Mouse (Mus musculus): ENCODE data around the gene Larp4. TPM values are rescaled to one million over a fixed set of nuclear protein-coding genes. Genes with fewer than 3 reads are reported as not detected.

Gene Larp4
- polyA plus RNA-seq, 1 experiment from 2014 or later, result 25.0 TPM

DNA sequence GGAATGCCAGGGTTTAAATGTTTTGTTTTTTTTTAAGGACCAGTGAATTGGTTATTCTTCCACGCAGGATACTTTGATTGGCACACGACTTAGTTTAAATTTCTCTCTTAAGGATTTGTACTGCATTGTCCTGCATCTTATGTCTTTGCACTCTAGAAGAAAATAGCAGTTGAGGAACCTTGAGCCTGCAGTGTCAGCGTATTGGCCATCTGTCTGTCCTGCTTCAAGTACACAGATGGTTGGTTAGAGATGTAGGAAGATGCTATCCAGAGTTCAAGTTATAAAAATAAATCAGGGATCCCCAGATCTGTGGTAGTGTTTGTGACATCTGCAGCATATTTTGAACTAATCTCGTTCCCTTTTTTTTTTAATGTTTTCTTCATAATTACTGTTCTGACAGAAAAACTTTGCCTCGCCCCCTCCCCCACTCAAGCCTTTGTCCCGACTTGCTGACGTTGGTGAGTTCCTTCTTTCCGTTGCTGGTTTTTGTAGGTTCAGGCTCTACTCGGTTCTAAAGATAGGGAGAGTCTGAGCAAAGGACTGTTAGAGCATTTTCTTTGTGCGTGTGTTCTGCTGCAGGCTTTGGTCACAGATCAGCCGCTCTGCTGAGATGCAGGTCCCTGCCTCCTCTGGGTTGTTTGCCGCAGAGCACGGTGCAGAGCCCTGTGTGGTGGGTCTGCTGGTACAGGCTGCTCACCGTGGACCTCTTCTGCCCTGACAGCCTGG is 70.8 kb downstream of the Larp4 start:
- Histone ChIP-seq H3K4me2 (replicated peaks) (peak overlapping the region; percentile 62; the same call in 1 of the 2 replicates), H3K36me3 (no peaks in the 10 kb centered on the region), H3K27me3 (no peaks in the 10 kb centered on the region), H3K9me3 (replicated peaks) (no peaks in the 10 kb centered on the region), H3K4me1 (peaks cover 38% of the 10 kb centered on the region), H3K4me3 (replicated peaks) (peak overlapping the region; percentile 8; the same call in 1 of the 2 replicates), H3K27ac (replicated peaks) (no peak overlapping the region), H3K9ac (no peak overlapping the region)
- no peak for ATAC-seq (ENCODE audit: insufficient number of reproducible peaks, low FRiP score, low TSS enrichment, low read depth)
- 30% methylated on average over 14 of the region's 14 CpGs for WGBS

- H3K27me3 ChIP-seq, result no peaks in the 10 kb centered on the region
- H3K27ac ChIP-seq (replicated peaks), result peak overlapping the region; percentile 61
- no peak overlapping the region for H3K9ac ChIP-seq
- peaks cover 43% of the 10 kb centered on the region for H3K4me1 ChIP-seq
- 44% methylated on average over 10 of the region's 10 CpGs for WGBS
- no peaks in the 10 kb centered on the region for H3K36me3 ChIP-seq
- 0 out of 2 replicates have a peak overlapping the region, but pooled peaks have one; percentile 6 for H3K4me3 ChIP-seq (replicated peaks)
- H3K4me2 ChIP-seq (replicated peaks), result peak overlapping the region; percentile 62
- ATAC-seq (ENCODE audit: insufficient number of reproducible peaks, low FRiP score, low TSS enrichment, low read depth), result no peak
- no peaks in the 10 kb centered on the region for H3K9me3 ChIP-seq (replicated peaks)
Measured at GRCm38 (mm10) chr15:100041267-100042047, 71.6 kb downstream of the Larp4 start.

DNA sequence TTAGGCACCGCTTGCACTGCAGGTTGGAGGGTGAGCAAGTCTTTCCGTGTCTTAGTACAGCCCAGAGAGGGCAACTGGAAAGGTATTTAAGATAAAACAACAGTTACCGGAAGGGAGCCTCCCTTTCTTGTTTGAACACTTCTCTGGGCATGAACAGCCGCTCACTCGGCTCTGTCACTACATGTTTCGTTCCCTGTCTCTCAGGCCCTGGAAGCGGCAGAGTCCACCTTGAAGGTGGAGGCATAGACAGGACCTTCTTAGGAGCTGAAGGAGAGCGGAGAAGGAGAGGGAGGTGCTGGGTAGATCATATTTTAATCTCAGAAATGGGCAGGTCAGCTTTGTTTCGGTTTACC is 72.2 kb downstream of the Larp4 start:
- Histone ChIP-seq H3K4me3 (replicated peaks) (no peak overlapping the region), H3K9me3 (replicated peaks) (no peaks in the 10 kb centered on the region), H3K4me2 (replicated peaks) (peak overlapping the region; percentile 27), H3K27me3 (no peaks in the 10 kb centered on the region), H3K4me1 (peaks cover 43% of the 10 kb centered on the region), H3K27ac (replicated peaks) (peak overlapping the region; percentile 61), H3K36me3 (peaks cover 2% of the 10 kb centered on the region; the same call in 1 of the 2 replicates), H3K9ac (no peak overlapping the region)
- 73% methylated on average over 9 of the region's 9 CpGs for WGBS
- no peak for ATAC-seq (ENCODE audit: insufficient number of reproducible peaks, low FRiP score, low TSS enrichment, low read depth)

DNA sequence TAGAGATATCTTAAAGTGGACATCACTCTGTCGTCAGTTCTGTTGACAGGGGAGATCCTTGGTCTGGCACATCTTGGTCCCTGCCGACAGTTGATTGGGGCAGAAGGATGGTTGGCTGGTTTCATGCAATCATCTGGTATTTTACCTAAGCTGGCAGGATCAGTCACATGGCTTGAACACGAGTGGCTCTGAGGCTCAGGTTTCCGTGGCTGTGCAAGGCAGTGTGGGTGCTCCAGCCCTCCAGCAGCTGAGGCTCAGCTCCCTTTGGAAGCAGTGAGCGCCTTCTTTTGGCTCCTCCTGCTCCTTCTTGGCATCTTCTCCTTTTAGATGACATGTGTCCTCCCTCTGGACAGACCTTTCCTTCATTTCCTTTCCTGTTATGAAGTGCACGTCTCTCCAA is 75.7 kb downstream of the Larp4 start:
- Histone ChIP-seq H3K9ac (no peak overlapping the region), H3K4me3 (replicated peaks) (no peak overlapping the region), H3K4me2 (replicated peaks) (no peak overlapping the region), H3K27ac (replicated peaks) (0 out of 2 replicates have a peak overlapping the region, but pooled peaks have one; percentile 2), H3K4me1 (peaks cover 36% of the 10 kb centered on the region), H3K36me3 (peaks cover 8% of the 10 kb centered on the region; the same call in 1 of the 2 replicates), H3K27me3 (no peaks in the 10 kb centered on the region), H3K9me3 (replicated peaks) (no peaks in the 10 kb centered on the region)
- WGBS, result 44% methylated on average over 6 of the region's 6 CpGs
- no peak for ATAC-seq (ENCODE audit: insufficient number of reproducible peaks, low FRiP score, low TSS enrichment, low read depth)

GRCm38 (mm10) chr15:100049496-100050087 is 79.7 kb downstream of the Larp4 start:
- H3K9me3 ChIP-seq (replicated peaks), result no peaks in the 10 kb centered on the region
- WGBS, result 84% methylated on average over 7 of the region's 7 CpGs

DNA sequence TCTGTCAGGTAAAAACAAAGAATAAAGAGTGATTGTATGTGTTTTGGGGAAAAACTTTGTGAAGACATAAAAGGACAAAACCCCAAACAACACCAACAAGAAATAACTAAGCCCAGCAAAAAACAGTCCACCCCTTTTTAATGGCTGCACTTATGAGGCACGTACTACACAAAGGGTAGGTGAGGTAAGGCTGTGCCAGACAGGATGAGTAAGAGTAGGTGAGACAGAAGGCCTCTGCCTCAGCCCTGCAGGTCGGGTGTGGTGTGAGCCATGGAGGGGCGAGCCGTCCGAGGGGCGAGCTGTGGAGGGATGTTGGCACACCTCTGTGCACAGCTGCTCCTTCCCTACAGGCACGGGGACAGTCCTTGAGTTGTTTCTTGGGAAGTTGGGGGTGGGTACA is 81.1 kb downstream of the Larp4 start:
- no peak for ATAC-seq (ENCODE audit: insufficient number of reproducible peaks, low FRiP score, low TSS enrichment, low read depth)
- Histone ChIP-seq H3K4me3 (replicated peaks) (no peak overlapping the region), H3K27me3 (no peaks in the 10 kb centered on the region), H3K9me3 (replicated peaks) (no peaks in the 10 kb centered on the region), H3K27ac (replicated peaks) (no peak overlapping the region), H3K9ac (no peak overlapping the region), H3K4me1 (peaks cover 12% of the 10 kb centered on the region; the same call in 1 of the 2 replicates), H3K4me2 (replicated peaks) (no peak overlapping the region), H3K36me3 (peaks cover 8% of the 10 kb centered on the region; the same call in 1 of the 2 replicates)
- WGBS, result 66% methylated on average over 7 of the region's 7 CpGs

More at GRCm38 (mm10) chr15:100049496-100050087, 79.7 kb downstream of the Larp4 start:
- H3K4me3 ChIP-seq (replicated peaks), result no peak overlapping the region
- ATAC-seq (ENCODE audit: insufficient number of reproducible peaks, low FRiP score, low TSS enrichment, low read depth), result no peak
- no peak overlapping the region for H3K9ac ChIP-seq
- H3K27me3 ChIP-seq, result no peaks in the 10 kb centered on the region
- peaks cover 23% of the 10 kb centered on the region for H3K4me1 ChIP-seq
- no peak overlapping the region for H3K27ac ChIP-seq (replicated peaks)
- peaks cover 8% of the 10 kb centered on the region; the same call in 1 of the 2 replicates for H3K36me3 ChIP-seq
- no peak overlapping the region for H3K4me2 ChIP-seq (replicated peaks)

DNA sequence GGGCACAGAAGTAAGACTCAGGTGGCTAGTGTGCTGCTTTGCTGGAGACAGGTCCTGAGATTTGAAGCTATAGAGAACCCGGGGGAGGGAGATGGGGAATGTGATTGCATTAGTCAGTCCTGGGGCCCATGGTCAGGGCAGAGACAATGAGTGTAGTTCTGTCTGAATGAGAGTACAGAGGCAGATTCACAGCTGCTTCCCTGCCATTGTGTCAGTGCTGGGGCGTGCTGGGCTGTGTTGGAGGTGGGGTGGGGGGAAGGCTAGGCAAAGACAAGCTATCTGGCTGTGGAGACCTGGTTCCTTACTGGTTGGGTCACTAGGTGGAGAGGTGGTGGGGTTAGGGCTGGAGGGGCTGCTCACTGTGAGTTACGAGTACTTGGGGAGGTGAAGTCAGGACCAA is 82.9 kb downstream of the Larp4 start:
- no peak for ATAC-seq (ENCODE audit: insufficient number of reproducible peaks, low FRiP score, low TSS enrichment, low read depth)
- H3K27ac ChIP-seq (replicated peaks), result no peak overlapping the region
- no peaks in the 10 kb centered on the region for H3K9me3 ChIP-seq (replicated peaks)
- H3K36me3 ChIP-seq, result 0 out of 2 replicates have a peak, but pooled peaks cover 3% of the 10 kb centered on the region
- no peaks in the 10 kb centered on the region for H3K27me3 ChIP-seq
- 64% methylated on average over 3 of the region's 3 CpGs for WGBS
- no peak overlapping the region for H3K9ac ChIP-seq
- H3K4me2 ChIP-seq (replicated peaks), result no peak overlapping the region
- H3K4me1 ChIP-seq, result 0 out of 2 replicates have a peak, but pooled peaks cover 9% of the 10 kb centered on the region
- no peak overlapping the region for H3K4me3 ChIP-seq (replicated peaks)

DNA sequence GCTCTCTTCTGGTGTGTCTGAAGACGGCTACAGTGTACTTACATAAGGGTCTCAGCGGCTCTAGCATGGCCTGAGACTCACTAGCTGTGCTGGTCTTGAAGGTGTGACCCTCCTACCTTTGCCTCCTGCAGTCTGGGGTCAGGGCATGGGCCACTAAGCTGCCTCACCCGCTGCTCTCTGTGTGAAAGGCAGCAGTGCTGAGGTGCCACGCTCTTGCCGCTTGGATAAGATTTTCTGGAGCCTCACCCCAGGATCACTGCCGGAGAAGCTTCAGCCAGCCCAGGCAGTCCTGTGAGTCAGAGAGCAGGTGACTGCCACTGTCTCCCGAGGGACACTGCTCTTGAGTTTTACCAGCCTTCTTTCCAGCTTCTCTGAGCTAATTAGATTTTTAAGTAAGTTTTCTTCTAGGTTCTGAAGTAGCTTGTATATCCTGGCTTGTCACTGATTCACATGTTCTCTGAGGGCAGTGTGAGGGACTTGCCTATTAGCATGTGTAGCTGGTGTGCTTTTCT is 86.6 kb downstream of the Larp4 start:
- H3K4me1 ChIP-seq, result no peaks in the 10 kb centered on the region
- H3K9me3 ChIP-seq (replicated peaks), result no peaks in the 10 kb centered on the region
- H3K9ac ChIP-seq, result no peak overlapping the region
- H3K4me3 ChIP-seq (replicated peaks), result no peak overlapping the region
- H3K36me3 ChIP-seq, result no peaks in the 10 kb centered on the region
- WGBS, result 88% methylated on average over 7 of the region's 7 CpGs
- no peaks in the 10 kb centered on the region for H3K27me3 ChIP-seq
- ATAC-seq (ENCODE audit: insufficient number of reproducible peaks, low FRiP score, low TSS enrichment, low read depth), result no peak
- no peak overlapping the region for H3K27ac ChIP-seq (replicated peaks)
- H3K4me2 ChIP-seq (replicated peaks), result no peak overlapping the region

DNA sequence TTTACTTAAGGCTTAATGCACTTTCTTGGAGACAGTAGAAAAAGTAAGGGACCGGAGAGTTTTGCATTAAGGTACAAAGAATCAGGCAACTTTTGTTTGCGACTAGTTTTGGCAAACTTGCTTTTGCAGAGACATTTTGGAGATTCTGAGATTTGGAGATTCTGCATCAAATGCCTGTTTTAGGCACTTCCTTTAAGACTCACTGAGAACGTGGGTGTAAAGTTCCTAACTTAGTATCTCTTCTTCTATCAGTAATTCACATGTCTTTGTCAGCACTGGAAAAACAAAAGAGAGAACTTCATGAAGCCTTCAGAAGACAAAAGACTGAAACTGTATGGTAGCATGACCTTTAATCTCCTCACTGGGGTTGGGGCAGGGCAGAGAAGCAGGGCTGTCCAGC is 87.8 kb downstream of the Larp4 start:
- H3K4me2 ChIP-seq (replicated peaks), result no peak overlapping the region
- WGBS, result 82% methylated on average over 3 of the region's 3 CpGs
- ATAC-seq (ENCODE audit: insufficient number of reproducible peaks, low FRiP score, low TSS enrichment, low read depth), result no peak
- no peaks in the 10 kb centered on the region for H3K27me3 ChIP-seq
- no peaks in the 10 kb centered on the region for H3K4me1 ChIP-seq
- H3K36me3 ChIP-seq, result no peaks in the 10 kb centered on the region
- no peak overlapping the region for H3K9ac ChIP-seq
- H3K27ac ChIP-seq (replicated peaks), result no peak overlapping the region
- H3K4me3 ChIP-seq (replicated peaks), result no peak overlapping the region
- H3K9me3 ChIP-seq (replicated peaks), result no peaks in the 10 kb centered on the region

DNA sequence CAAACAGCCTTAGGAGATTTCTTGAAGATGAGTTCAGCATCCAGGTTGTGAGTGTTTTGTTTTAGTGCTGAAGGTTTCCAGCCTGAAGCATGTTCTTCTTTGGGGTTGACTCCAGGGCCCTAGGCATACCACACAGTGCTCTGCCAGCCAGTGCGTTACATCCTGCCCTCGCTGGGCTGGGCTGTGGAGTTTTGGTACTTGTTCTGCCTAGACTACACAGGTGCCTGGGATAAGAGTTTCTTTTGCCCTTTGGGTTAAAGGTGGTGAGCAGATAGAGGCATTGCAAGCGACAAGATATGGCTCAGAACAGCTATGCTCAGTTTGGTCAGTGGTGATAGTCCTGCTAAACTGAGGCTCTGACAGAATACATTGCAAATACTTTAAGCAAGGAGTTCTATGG is 88.3 kb downstream of the Larp4 start:
- Histone ChIP-seq H3K36me3 (no peaks in the 10 kb centered on the region), H3K27ac (replicated peaks) (no peak overlapping the region), H3K4me1 (no peaks in the 10 kb centered on the region), H3K4me2 (replicated peaks) (no peak overlapping the region), H3K9me3 (replicated peaks) (no peaks in the 10 kb centered on the region), H3K9ac (no peak overlapping the region), H3K27me3 (no peaks in the 10 kb centered on the region), H3K4me3 (replicated peaks) (no peak overlapping the region)
- 75% methylated on average over 3 of the region's 3 CpGs for WGBS
- no peak for ATAC-seq (ENCODE audit: insufficient number of reproducible peaks, low FRiP score, low TSS enrichment, low read depth)

DNA sequence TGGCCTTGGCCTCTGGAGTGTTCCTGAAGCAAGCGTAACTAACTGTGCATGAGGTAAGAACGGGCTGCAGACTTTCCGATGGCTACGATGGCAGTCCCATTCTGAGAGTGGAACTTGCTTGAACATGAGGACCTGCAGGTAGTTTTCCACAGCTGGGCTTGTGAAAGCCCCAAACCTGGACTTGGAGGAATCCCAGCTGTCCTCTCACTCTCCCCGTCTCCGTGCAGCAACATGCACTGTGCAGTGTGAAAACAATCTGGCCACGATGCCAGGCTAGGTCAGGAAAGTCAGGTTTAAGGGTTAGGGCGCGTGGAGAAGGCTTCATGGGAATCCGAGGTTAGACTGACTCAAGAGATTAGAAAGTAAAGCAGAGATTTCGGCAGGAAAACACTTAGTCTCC is 89.0 kb downstream of the Larp4 start:
- Histone ChIP-seq H3K4me1 (no peaks in the 10 kb centered on the region), H3K9ac (no peak overlapping the region), H3K9me3 (replicated peaks) (no peaks in the 10 kb centered on the region), H3K27me3 (no peaks in the 10 kb centered on the region), H3K27ac (replicated peaks) (no peak overlapping the region), H3K4me2 (replicated peaks) (no peak overlapping the region), H3K36me3 (no peaks in the 10 kb centered on the region), H3K4me3 (replicated peaks) (no peak overlapping the region)
- ATAC-seq (ENCODE audit: insufficient number of reproducible peaks, low FRiP score, low TSS enrichment, low read depth), result no peak
- WGBS, result 72% methylated on average over 11 of the region's 11 CpGs

Measured in embryonic facial prominence, embryonic 15.5 days (tissue).